Mouse (Mus musculus) heart, adult 10 weeks (tissue): Measurements from ENCODE around the gene Cts3. TPM values are rescaled to one million over a fixed set of nuclear protein-coding genes. Genes with fewer than 3 reads are reported as not detected.

Experiments
- polyA plus RNA-seq: library from polyadenylated mRNA; stranded (reverse); fragments of 350-450 nt; fragmentation: Illumina TruSeq; extraction: RNeasy Lipid Tissue Mini Kit (QIAGEN cat#74804); gene quantifications from one replicate; pipeline ENCODE4 v1.2.3, GENCODE M21; 2014; ENCODE audit warnings: low read depth, low replicate concordance

Gene Cts3
- not detected for polyA plus RNA-seq

DNA sequence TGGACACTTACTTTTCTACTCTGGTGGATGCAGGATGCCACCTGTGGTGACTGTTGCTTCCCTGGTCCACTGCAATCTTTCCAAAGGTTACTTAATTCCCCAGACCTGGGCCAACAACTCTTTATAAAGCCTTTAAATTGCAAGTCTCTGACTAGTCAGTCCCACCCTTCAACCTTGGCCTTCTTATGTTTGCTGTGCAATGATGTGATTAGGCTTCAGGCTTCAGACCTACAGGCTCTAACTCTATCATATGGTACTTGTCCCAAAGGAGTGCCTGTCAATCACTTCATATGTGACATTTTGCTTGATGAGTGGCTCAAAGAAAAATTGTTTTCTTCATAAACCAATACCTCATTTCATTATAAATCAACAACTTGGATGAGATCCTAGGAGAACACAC lies at the start of gene Cts3:
Gene Cts3, minus strand, starts transcription at position 101 of the 400 bp plus-strand sequence.

DNA sequence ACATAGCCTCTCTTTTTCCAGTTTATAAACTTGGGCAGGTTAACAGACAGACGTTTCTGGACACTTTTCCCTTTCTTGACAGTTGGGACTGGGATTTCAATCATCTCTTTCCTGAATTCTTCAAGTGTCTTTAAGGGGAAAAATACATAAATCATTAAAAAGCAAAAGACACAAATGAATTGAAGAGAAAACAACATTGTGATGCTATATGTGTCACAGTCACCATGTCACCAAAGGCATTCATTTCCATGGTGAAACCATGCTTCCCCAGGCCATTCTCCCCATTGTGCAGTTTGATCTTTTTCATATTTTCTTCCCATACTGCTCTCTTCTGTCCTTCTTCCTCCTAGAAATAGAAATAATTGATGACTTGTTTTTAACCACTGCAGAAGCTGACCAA lies 1.9 kb downstream of the Cts3 start, which contains the start of gene Gm49352:
Gene Gm49352, minus strand, starts transcription at position 101 of the 400 bp plus-strand sequence.

GRCm38 (mm10) chr13:61541631-61542030 lies 28.3 kb downstream of the Cts3 start, which contains the start of gene Ctsm:
Ctsm (minus strand) TSS chr13:61541839.

Other genes starting within 250 kb of the Cts3 start
- not detected for gene Cts7, start 211.9 kb downstream of the Cts3 start, polyA plus RNA-seq
- not detected for gene Ctsm, start 28.3 kb downstream of the Cts3 start, polyA plus RNA-seq
- not detected for gene Gm49352, start 2.0 kb downstream of the Cts3 start, polyA plus RNA-seq